Mouse (Mus musculus): Measurements from ENCODE around the gene Add3. TPM values are rescaled to one million over a fixed set of nuclear protein-coding genes. Genes with fewer than 3 reads are reported as not detected.

Add3 gene
- polyA plus RNA-seq, 1 experiment from 2014 or later, result 28.6 TPM

GRCm38 (mm10) chr19:53296331-53297254 is 156.3 kb downstream of the Add3 start:
- Histone ChIP-seq H3K27me3 (ENCODE audit: control insufficient read depth, insufficient read depth, low read length) (no peaks in the 10 kb centered on the region), H3K4me3 (replicated peaks; ENCODE audit: low read depth, low read length) (no peak overlapping the region), H3K4me1 (ENCODE audit: control insufficient read depth, insufficient read depth, low read length) (no peaks in the 10 kb centered on the region), H3K9me3 (ENCODE audit: control insufficient read depth, low read length) (no peaks in the 10 kb centered on the region), H3K9ac (replicated peaks; ENCODE audit: low read length) (no peak overlapping the region), H3K36me3 (ENCODE audit: control insufficient read depth, insufficient read depth, low read length) (no peaks in the 10 kb centered on the region), H3K4me2 (ENCODE audit: low read length) (no peak overlapping the region), H3K27ac (replicated peaks; ENCODE audit: low read depth, low read length) (no peak overlapping the region)
- DNase-seq, result no peak
- no peak for ATAC-seq (ENCODE audit: low FRiP score, low TSS enrichment)
- WGBS, result 73% methylated on average over 23 of the region's 23 CpGs

Other genes with a start within 250 kb of the Add3 start
- gene Xpnpep1, start 100.2 kb upstream of the Add3 start, polyA plus RNA-seq (2014; fragmentation: Nextera tagmentation; extraction: Ambion mirVana), result 135 and 136 TPM in 2 replicates
- 51.0 and 59.3 TPM in 2 replicates for gene Mxi1, start 170.1 kb downstream of the Add3 start, polyA plus RNA-seq (2014; fragmentation: Nextera tagmentation; extraction: Ambion mirVana)
- gene Gm10197, start 231.3 kb downstream of the Add3 start, polyA plus RNA-seq (2014; fragmentation: Nextera tagmentation; extraction: Ambion mirVana), result 4.4 TPM in 1 of 2 replicates, not detected in the other

All from midbrain, embryonic 14.5 days (tissue).